Mouse (Mus musculus) frontal cortex, postnatal 14 days (tissue): ENCODE measurements around the gene Gjd3.

ENCODE experiments used
- DNase-seq, 2 experiments: peaks; one replicate each; pipeline ENCODE4 v3.0.0; 2022; ENCODE audit warnings: low spot score in 2 of 2

Gene Gjd3

GRCm38 (mm10) chr11:98963191-98964021 is 19.4 kb downstream of the Gjd3 start:
- DNase-seq = no peak

GRCm38 (mm10) chr11:98962421-98963095 is 20.3 kb downstream of the Gjd3 start:
- no peak for DNase-seq

- no peak for DNase-seq
These were observed 21.1 kb downstream of the Gjd3 start for GRCm38 (mm10) chr11:98961766-98962165.

GRCm38 (mm10) chr11:98961051-98961592 is 21.7 kb downstream of the Gjd3 start:
- DNase-seq = no peak

GRCm38 (mm10) chr11:98960313-98960906 is 22.4 kb downstream of the Gjd3 start:
- DNase-seq = no peak

- peak in 1 of 2 experiments; percentile 62 for DNase-seq
These were observed 23.1 kb downstream of the Gjd3 start for GRCm38 (mm10) chr11:98959437-98960312.

- DNase-seq = no peak
These were observed 26.5 kb downstream of the Gjd3 start for GRCm38 (mm10) chr11:98956340-98956739.

GRCm38 (mm10) chr11:98955707-98956235 is 27.0 kb downstream of the Gjd3 start:
- no peak for DNase-seq

GRCm38 (mm10) chr11:98954801-98955706 is 27.8 kb downstream of the Gjd3 start:
- DNase-seq = no peak

GRCm38 (mm10) chr11:98954373-98954772 is 28.4 kb downstream of the Gjd3 start:
- DNase-seq = no peak

GRCm38 (mm10) chr11:98953835-98954320 is 28.9 kb downstream of the Gjd3 start:
- DNase-seq = no peak

GRCm38 (mm10) chr11:98953361-98953760 is 29.5 kb downstream of the Gjd3 start:
- no peak for DNase-seq

GRCm38 (mm10) chr11:98952736-98953135 is 30.1 kb downstream of the Gjd3 start:
- no peak for DNase-seq

GRCm38 (mm10) chr11:98952111-98952510 is 30.7 kb downstream of the Gjd3 start:
- no peak for DNase-seq

GRCm38 (mm10) chr11:98951026-98951906 is 31.6 kb downstream of the Gjd3 start:
- peak in 1 of 2 experiments; percentile 62 for DNase-seq

- DNase-seq = no peak
These were observed 32.3 kb downstream of the Gjd3 start for GRCm38 (mm10) chr11:98950484-98950883.

GRCm38 (mm10) chr11:98949958-98950460 is 32.8 kb downstream of the Gjd3 start:
- no peak for DNase-seq

GRCm38 (mm10) chr11:98949242-98949957 is 33.4 kb downstream of the Gjd3 start:
- no peak for DNase-seq
